Mouse (Mus musculus) yolk sac, embryonic 10.5 days (tissue): ENCODE results near the gene Mrgpra3.

Experiments used
- DNase-seq: peaks from one replicate; pipeline ENCODE4 v3.0.0-alpha.2; 2017; ENCODE audit warnings: low spot score

Gene Mrgpra3

DNA sequence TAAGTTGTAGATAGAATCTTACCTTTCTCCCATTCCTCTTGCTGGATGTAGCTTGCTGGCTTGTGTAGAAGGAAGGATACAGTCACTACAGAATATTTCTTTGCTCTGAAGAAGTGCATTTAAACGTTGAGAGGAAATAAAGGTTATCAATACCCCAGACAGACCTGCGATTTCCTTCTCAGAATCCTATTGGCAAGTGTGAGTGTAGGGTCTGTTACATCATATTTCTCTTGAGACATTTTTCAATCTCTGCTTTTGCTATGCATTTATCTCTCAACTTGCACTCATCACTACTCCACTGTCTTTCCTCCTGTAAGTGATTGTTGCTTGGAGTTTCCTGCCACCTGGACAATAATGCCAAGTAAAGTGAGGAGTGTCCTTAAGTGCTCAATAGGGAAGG, at the start of gene Mrgpra3:
Gene Mrgpra3 (minus strand): TSS at position 101 of the 400 bp plus-strand sequence.
- no peak for DNase-seq
